Mouse (Mus musculus): ENCODE measurements at regions not wholly inside any gene's neighbourhood (a gene's known extent, or its start where the extent isn't known, plus 50 kb on each side); places are given as distances from the start of the nearest gene placed in this dataset.
"Not testable (repeated sequence)": the region's sequence is repeated elsewhere in the genome, so short reads cannot be mapped to it uniquely, and the experiment has no call there.

GRCm38 (mm10) chr7:92984701-92985682 is 94.7 kb upstream of the Fam181b start:
- in situ Hi-C loops (cut with MboI; ENCODE audit: low pct_unique_long_range_greater_than_20kb): no loop called here
- DNase-seq (ENCODE audit: low read depth, low spot score): no peak
- peaks cover 23% of the 10 kb centered on the region for H3K27me3 ChIP-seq
- CTCF ChIA-PET: interaction anchor here (1.1 kb wide), 1 partner anchor 20 kb away, joined by 3 read pairs; no protein-coding TSS in a partner anchor
- no peak for TF ChIP-seq CTCF (IDR thresholded peaks at IDR 0.05)
- POLR2A ChIA-PET: no interaction called here
- no peak for ATAC-seq

- no peak for TF ChIP-seq CTCF (IDR thresholded peaks at IDR 0.05)
- ChIA-PET CTCF (no interaction called here), POLR2A (no interaction called here)
- no peak for ATAC-seq
- peaks cover 23% of the 10 kb centered on the region for H3K27me3 ChIP-seq
- in situ Hi-C loops (cut with MboI; ENCODE audit: low pct_unique_long_range_greater_than_20kb): no loop called here
- DNase-seq (ENCODE audit: low read depth, low spot score): no peak
Observed at GRCm38 (mm10) chr7:92985683-92986070, 94.0 kb upstream of the Fam181b start.

- no peak for TF ChIP-seq CTCF (IDR thresholded peaks at IDR 0.05)
Observed at GRCm38 (mm10) chr7:92998886-92999285, 80.8 kb upstream of the Fam181b start.

GRCm38 (mm10) chr7:93006694-93007231 is 72.9 kb upstream of the Fam181b start:
- H3K27me3 ChIP-seq; DNase-seq (ENCODE audit: low read depth, low spot score); POLR2A ChIA-PET; in situ Hi-C loops (cut with MboI; ENCODE audit: low pct_unique_long_range_greater_than_20kb); ATAC-seq; CTCF ChIA-PET: not testable (repeated sequence)

More at GRCm38 (mm10) chr7:92998886-92999285, 80.8 kb upstream of the Fam181b start:
- ATAC-seq: no peak
- POLR2A ChIA-PET: no interaction called here
- no peak for DNase-seq (ENCODE audit: low read depth, low spot score)
- in situ Hi-C loops (cut with MboI; ENCODE audit: low pct_unique_long_range_greater_than_20kb): no loop called here
- CTCF ChIA-PET: no interaction called here
- peaks cover 8% of the 10 kb centered on the region for H3K27me3 ChIP-seq

GRCm38 (mm10) chr7:93007721-93008120 is 71.9 kb upstream of the Fam181b start:
- DNase-seq (ENCODE audit: low read depth, low spot score) (no peak), ATAC-seq (no peak)
- in situ Hi-C loops (cut with MboI; ENCODE audit: low pct_unique_long_range_greater_than_20kb): no loop called here
- ChIA-PET CTCF (no interaction called here), POLR2A (no interaction called here)
- peaks cover 8% of the 10 kb centered on the region for H3K27me3 ChIP-seq
- TF ChIP-seq CTCF (IDR thresholded peaks at IDR 0.05): no peak

- no peak for TF ChIP-seq CTCF (IDR thresholded peaks at IDR 0.05)
- in situ Hi-C loops (cut with MboI; ENCODE audit: low pct_unique_long_range_greater_than_20kb): no loop called here
- H3K27me3 ChIP-seq: no peaks in the 10 kb centered on the region
- ChIA-PET POLR2A (no interaction called here), CTCF (no interaction called here)
- DNase-seq (ENCODE audit: low read depth, low spot score): no peak
- no peak for ATAC-seq
Observed at GRCm38 (mm10) chr7:93019390-93019789, 60.3 kb upstream of the Fam181b start.

- CTCF ChIA-PET: no interaction called here
- H3K27me3 ChIP-seq: no peaks in the 10 kb centered on the region
- in situ Hi-C loops (cut with MboI; ENCODE audit: low pct_unique_long_range_greater_than_20kb): no loop called here
- no peak for TF ChIP-seq CTCF (IDR thresholded peaks at IDR 0.05)
- POLR2A ChIA-PET: no interaction called here
- DNase-seq (ENCODE audit: low read depth, low spot score) (no peak), ATAC-seq (no peak)
Observed at GRCm38 (mm10) chr7:93023489-93024130, 56.1 kb upstream of the Fam181b start.

- TF ChIP-seq CTCF (IDR thresholded peaks at IDR 0.05): no peak
- CTCF ChIA-PET: no interaction called here
- peaks cover 11% of the 10 kb centered on the region for H3K27me3 ChIP-seq
- POLR2A ChIA-PET: no interaction called here
- in situ Hi-C loops (cut with MboI; ENCODE audit: low pct_unique_long_range_greater_than_20kb): no loop called here
- ATAC-seq: no peak
- no peak for DNase-seq (ENCODE audit: low read depth, low spot score)
Observed at GRCm38 (mm10) chr7:93026231-93026630, 53.4 kb upstream of the Fam181b start.
